Mouse (Mus musculus) embryo, embryonic 11 days (tissue): Measurements from ENCODE around the gene Vmn1r142.
"Not testable (repeated sequence)": the region's sequence is repeated elsewhere in the genome, so short reads cannot be mapped to it uniquely, and the experiment has no call there.

Source experiments
- DNase-seq: peaks from one replicate; pipeline ENCODE4 v3.0.0-alpha.2; 2015

The Vmn1r142 gene

DNA sequence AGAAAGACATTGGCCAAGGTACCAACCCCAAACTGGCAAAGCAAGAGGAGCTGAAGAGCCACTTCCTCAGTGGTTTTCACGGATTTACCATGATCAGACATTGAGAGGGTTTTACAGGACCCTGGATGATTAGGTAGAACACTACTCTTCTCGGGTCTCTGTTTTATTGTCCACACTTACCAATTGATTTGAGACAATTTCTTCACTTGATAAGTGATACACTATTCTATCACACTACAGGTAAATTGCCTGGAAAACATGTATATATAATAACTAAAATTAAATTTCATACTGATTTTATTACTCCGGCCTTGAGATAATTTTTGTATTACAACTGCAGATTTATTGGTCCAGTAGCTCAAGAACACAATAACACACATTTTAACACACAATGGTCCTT lies at the start of gene Vmn1r142:
Gene Vmn1r142 (minus strand): TSS at position 101 of the 400 bp plus-strand sequence.
- not testable (repeated sequence) for DNase-seq

DNA sequence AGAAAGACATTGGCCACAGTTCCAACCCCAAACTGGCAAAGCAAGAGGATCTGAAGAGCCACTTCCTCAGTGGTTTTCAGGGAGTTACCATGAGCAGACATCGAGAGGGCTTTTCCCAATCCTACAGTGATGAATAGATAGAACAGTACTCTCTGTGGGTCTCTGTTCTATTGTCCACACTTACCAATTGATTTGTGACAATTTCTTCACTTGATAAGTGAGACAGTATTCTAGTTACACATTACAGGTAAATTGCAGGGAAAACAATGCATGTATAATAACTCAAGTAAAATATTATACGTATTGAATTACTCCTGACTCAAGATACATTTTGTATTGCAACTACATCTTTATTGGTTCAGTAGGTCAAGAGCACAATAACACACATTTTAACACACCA lies 37.3 kb upstream of the Vmn1r142 start, which contains the start of gene Gm8653:
Gene Gm8653 (minus strand): TSS at position 101 of the 400 bp plus-strand sequence.
- DNase-seq: not testable (repeated sequence)

- not testable (repeated sequence) for DNase-seq
These were observed 25.2 kb upstream of the Vmn1r142 start, which contains the start of gene Vmn1r143 for GRCm38 (mm10) chr7:22189077-22189476. Gene Vmn1r143 (plus strand): TSS chr7:22189377.

- DNase-seq: not testable (repeated sequence)
These were observed 29.2 kb downstream of the Vmn1r142 start, which contains the start of gene Gm10666 for GRCm38 (mm10) chr7:22134641-22135040. Gene Gm10666 (minus strand): TSS chr7:22134741.

GRCm38 (mm10) chr7:22118145-22118544 lies 45.7 kb downstream of the Vmn1r142 start, which contains the start of gene Gm16451:
Gene Gm16451 (minus strand): TSS chr7:22118245.
- DNase-seq: not testable (repeated sequence)
